Mouse (Mus musculus): ENCODE measurements around the gene Rcn1.

Gene Rcn1

DNA sequence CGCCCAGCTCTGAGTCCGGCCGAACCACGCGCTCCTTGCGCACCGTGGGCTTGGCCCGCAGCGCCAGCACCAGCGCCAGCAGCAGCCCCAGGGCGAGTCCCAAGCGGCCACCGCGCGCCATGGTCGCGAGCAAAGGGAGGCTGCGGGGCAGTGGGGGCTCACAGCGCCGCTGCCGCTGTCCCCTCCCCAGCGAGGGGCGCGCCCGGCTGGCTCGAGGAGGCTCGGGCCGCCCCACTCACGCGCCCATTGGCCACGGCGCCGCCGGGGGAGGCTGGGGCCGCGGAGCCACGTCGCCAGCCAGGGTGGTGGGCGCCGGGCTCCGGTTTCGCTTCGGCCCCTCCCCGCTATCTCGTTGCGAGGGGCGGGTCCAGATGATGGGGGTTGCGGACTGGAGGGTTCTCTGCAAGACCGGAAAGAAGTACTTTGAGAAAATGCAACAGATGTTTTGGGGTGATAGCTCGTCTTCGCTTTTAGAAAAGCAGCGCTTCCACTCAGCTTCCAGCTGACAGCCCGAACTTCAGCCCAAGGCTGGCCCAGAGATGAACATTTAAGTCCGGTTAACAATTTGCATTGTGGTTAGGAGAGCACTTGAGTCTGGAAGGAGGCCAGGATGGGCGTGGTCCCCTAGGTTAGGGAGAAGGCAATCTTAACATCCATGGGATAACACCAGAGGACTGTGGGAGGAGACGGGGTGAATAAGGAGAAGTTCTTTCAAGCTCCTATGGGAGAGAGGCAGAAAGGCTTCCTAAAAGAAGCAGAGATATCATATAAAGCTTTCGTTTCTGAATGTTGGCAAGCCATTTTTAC is at the start of gene Rcn1:
Rcn1 (minus strand) TSS at position 235 of the 807 bp plus-strand sequence.
- DNase-seq, result peak; percentile 99

DNA sequence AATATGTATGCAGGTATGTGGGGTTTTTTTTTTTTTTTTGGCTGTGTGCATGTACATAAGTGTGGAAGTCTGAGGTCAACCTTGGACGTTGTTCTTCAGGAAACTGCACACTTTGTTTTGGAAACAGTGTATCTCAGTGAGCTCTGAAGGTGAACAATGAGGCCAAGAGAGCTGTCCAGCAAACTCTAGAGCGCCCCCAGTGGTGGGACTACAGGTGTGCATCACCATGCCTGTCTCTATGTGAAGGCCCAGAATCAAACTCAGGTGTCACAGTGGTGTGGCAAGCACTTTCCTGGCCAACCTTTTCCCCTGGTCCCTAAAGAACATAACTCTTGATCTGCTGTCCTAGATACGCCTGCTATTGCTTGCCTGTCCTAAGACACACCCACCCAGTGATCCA is 45.0 kb upstream of the Rcn1 start:
- DNase-seq, result no peak

DNA sequence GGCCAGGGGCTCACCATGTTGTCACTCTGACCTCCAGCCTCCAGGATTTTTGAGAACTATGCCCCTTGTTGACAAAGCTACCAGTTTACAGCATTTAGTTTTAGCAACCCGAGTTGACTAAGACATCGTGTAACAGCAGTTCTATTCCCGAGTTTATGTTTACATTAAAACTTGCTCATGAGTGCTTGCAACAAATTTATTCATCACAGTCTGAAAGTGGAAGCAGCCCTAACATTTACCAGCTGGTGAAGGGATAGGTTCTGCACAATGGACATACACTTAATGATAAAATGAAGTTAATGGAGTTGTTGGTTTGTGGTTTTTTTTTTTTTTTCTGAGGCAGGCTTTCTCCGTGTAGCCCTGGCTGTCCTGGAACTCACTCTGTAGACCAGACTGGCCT is 39.9 kb upstream of the Rcn1 start:
- DNase-seq, result no peak

DNA sequence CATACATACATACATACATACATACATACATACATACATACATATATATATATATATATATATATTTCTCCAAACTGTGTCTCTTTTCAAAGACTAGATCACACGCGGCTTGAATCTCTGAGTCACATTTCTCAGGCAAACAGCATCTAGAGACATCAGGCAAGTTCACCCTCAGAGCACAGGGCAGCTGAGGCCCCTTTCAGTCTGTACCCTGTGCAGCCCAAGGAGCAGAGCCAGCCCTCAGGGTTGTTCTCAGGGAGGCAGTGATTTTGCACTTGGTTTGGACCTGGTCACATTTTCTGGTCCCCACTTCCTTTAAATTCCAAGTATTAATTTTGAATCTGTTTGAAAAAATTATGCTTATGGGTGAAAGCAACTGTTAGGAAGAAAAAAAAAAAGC is 39.4 kb upstream of the Rcn1 start:
- no peak for DNase-seq

DNA sequence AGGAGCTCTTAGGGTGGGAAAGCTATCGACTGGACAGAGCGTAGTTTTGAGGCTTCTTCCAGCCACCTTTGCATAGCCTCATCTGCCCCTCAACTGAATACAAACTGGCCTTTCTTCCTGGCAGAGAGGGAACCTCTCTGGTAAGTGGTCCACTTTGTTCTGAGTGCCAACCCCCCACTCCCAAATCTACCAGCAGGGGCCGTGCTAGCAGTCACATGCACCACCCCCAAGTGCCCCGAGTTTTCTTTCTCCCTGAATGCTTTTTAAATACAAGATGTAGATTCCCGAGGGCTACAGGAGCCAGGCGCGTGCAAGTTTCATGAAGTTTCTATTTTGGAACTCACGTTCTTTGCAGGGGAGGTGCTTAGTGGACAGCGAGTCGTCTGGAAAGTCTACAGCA is 33.8 kb upstream of the Rcn1 start:
- no peak for DNase-seq

DNA sequence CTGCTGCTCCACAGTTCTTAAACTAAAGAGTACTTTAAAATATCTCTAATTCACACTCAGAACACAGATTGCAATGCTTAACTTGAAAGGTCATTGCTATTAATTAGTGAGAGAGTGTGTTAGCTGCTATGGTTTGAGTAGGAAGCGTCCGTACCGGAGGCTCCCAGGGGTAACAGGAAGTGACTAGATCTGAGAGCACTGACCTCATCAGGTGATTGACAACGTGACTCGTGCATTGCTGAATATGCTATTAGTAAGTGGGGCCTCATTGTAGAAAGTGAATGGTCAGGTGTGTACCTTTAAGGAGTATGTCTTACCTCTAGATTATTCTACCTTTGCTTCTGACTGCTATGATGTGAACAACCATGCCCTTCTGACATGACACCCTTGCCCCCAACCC is 31.3 kb upstream of the Rcn1 start:
- no peak for DNase-seq

DNA sequence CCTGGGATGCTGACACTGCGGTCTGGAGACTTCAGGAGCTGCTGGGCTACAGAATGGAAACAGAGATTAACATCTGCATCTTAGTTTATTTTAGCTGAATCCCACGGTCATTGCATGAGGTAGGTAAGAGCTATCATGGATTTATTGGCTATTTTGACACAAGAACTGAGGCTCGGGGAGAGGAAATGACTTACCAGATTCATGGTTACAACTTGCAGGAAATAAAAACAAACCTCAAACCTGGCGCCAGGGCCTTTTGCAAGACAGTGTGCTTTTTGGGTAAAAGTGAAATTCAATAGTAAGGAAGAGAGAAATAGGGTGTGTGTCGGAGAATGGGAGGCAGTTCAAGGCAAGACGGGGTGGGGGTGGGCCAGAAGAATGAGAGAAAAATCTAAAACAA is 30.8 kb upstream of the Rcn1 start:
- DNase-seq, result no peak

DNA sequence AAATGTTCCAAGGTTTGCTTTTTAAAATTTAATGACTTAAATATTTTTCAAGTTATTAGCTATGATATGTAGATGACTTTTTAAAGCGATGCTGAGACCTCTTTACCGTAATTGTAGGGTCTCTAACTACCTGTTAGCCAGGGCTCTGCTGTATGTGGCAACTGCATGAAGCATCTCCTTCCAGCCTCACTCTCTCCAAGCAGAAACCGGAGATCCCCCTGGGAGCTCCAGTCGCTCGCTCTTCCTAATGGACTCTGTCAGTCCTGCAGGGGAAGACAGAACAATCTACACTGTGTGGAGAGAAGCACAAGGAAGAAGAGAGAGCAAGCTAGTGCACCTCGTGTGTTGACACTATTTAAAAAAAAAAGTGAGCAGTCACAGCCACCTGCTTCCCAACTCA is 29.3 kb upstream of the Rcn1 start:
- DNase-seq, result no peak

DNA sequence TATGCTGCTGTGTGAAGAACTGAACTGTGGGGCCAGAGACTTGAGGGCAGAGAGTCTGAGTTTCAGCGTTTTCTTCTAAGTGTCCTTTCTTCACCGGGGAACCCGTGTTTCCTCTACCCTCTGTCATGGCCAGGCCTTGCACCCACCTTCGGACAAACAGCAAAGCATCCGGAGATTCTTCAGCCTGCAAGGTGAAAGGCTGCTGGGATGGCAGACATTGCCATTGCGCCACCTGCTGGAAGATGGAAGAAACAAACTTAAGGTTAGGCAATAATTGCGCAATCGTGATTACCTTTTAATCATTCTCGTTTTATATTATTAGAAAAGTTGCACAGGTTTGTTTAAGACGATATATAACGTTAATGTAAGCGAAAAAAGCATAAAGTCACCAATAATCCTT is 28.9 kb upstream of the Rcn1 start:
- DNase-seq, result peak; percentile 89

DNA sequence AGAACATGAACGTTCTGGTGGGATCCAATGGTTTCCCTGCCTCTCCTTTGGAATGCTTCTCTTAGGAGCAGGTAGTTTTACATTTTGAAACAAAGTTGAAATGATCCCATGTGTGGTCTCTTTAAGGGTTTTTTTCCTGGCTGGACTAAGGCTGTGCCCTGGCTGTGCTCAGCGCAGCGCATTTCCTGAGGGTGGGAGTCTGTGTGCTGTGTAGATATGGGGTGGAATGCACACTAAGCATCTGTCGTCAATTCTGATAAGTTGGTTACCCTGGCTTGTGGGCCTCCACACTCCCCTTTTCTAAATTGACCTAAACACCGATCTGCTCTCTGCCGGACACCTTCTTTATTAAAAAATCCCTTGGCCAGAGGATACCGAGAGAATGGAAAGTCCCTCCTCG is 28.3 kb upstream of the Rcn1 start:
- DNase-seq, result no peak

DNA sequence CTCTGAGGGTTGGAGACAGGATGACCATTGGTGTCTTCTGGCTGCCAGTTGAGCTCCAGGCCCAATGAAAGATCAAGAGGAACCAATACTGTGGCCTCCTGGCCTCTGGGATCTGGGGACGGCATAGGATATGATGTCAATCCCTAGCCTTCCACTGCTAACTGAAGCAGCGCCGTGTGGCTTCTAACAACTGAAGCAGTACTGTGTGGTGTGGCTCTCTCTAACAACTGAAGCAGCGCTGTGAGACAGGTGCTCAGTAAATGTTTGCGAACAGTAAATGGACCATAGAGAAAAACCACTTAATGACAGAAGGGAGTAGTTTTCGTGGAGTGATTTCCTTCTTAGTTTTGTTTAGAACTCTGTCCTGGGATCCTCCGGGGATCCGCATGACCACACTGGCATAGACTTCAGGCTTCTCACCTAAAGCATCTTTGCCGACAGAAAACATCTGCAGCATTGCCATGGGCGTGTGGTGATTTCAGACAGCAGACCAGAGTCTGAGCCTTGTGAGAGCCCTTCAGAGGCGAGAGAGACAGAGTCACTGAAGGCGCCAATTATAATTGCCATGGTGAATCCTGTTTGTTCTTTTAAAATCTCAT is 19.6 kb upstream of the Rcn1 start:
- no peak for DNase-seq

DNA sequence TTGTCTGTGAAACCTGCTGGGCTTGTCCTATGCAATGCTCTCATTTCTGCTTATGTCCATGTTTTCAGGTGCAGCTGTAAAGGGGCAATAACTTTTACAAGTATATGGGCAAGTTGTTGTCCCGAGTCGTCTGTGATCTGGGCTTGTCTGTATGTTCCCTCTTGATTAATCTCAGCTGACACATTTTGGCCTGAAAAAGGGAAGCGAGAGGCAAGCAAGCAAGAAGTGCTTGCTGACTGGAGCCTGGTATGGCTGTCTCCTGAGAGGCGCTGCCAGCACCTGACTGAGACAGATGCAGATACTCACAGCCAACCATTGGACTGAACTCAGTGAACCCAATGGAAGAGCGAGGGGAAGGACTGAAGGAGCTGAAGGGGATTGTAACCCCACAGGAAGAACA is 18.5 kb upstream of the Rcn1 start:
- DNase-seq, result no peak

DNA sequence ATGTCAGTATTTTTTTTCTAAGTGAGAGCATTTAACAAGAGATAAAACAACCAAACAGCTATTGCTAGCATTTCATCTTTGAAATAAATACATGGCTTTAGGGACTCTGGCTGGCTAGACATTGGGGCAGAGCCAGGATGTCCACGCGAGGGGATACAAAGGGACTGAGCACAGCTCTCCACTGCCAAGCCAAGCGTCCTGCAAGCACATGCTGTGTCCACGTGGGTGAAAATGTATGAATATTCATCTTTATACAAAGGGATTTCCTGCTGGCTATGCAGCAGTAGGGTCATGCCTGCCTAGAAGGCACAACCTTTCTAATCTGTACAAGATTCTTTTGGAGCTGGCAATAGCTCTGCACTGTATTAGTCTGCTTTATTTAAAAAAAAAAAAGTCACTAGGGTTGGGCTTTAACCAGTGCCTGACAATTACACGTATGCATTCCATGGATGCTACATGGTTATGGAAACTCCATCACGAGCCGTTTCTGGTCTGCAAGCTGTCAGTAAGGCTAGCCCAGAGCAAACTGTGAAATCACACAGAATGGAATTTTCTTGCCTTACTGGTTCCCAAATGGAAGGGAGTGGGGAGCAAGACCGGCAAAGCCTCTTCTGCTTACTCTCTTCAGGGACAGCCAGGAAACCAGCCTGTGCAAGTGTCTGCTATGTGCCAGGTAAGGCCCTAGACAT is 17.7 kb upstream of the Rcn1 start:
- DNase-seq, result no peak

DNA sequence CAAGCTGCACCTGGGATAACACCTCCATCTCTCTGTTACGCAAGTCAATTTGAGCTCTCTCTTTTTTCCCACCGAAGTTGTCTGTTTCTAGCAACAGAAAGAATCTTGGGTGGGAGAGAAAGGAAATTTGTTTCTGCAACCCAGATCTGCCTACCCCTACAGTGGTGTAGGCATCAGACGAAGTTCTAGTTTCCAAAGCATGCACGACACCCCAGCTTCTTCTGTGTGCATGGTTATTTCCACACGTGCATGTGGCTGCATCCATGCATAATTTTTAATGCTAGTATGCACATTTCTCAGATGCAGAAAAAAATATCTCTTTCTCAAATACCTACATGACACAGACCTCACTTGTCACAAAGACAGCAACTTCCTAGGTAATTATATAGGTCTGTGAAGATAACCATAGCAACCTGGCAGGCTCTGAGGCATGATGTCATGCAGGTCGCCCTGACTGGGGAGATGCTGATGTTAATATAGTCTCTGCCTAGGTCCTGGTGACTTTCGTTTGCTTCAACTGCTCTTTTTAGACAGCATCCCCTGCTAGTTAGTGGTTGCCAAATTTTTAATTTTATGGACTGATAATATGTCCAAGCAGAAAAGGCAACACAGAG is 17.0 kb upstream of the Rcn1 start:
- no peak for DNase-seq

DNA sequence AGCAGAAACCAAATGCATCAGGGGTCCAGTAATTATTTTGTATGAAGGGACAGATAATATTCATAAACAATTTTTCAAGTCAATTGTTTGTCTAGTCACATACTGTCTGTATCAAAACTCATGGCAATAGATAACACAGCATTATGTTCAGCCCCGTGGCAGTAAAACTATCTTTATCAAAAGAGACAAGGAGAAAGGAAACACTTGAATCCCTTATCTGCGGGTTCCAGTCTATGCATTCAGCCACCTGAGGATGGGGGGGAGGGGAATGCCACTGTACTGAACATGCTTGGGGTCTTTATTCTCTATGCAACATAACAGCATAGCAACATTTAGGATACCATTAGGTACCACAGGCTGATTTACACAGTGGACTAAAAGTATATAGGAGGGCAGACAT is 15.2 kb upstream of the Rcn1 start:
- DNase-seq, result no peak

DNA sequence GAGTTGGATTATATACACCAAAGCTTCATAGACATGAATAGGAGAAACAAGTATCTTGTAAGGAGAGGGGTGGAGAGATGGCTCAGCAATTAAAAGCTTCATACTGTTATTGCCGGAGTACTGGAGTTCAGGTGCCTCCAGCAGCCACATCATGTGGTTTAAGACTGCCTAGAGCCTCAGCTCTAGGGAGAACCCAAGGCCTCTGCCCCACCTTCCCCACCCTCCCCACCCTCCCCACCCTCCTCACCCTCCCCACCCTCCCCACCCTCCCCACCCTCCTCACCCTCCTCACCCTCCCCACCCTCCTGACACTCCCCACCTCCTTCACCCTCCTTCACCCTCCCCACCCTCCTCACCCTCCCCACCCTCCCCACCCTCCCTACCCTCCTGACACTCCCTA is 10.1 kb upstream of the Rcn1 start:
- DNase-seq, result no peak

DNA sequence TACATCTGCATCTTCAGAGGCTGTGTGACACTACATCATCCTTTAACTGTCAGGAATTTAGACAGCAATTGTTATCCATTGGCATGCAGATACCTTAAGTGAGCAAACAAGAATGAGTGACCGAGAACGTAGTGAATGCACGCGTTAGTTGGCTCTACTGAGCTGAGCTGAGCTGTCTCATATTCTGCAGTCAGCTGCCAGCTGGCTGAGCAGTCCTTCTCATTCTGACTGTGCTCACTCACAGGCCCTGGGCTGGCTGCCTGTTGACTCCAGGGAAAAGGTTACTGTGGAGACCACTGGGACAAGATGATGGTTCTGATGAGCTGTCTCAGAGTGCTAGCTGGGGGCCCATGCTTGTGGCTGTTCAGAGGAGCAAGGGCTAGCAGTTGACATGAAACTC is 9.4 kb upstream of the Rcn1 start:
- peak; percentile 97 for DNase-seq

DNA sequence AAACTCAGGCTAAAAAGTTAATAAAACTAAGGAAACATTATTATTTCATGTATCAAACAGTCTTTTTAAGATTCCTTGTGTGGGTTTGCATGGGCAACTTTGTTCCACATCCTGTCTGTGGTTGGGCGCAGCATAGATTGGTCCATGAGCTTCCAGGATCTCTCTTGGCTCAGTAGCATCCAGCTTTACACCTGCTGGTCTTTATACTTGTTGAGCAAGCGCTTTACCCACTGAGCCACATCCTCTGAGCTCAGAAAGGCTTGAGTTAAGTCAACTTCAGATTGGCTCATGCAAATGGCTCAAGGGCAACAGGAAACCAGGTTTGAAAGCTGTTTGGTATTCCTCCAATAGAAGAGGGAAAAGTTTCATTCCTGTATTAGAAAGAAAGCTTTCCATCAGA is 3.1 kb upstream of the Rcn1 start:
- DNase-seq, result no peak

DNA sequence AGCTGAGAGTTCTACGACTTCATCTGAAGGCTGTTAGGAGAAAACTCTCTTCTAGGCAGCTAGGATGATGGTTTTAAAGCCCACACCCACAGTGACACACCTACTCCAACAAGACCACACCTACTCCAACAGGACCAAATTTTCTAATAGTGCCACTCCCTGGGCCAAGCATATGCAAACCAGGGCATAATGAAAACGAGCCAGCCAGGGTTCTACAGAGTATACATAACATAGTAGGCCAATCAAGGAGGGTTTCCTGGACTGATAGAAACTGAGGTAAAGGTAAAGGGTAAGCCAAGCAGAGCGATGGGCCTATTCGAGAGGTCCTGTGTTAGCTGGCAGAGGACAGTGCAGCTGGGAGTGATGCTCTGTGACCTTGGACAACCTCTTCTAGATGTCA is 1.4 kb upstream of the Rcn1 start:
- DNase-seq, result peak; percentile 83

DNA sequence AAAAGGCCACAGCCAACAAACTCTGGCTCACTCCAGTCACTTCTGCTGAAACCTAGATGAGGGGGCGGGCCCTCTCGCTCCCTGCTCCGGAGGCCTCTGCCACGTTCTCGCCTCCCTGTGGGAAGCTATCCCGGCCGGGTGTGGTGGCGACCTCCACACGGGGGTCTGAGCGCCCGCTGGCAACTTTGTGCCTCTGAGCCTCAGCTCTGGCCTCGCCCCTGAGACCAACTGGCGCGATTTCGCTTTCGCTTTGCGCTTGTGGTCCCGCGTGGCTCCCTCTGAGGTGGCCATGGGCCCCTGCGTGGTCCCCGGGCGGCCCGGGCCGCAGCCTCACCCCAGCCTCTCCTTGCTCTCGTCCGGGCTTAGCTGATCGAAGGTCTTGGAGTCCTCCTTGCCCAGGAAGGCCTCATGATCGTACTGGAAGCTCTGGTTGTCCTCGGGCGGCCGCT is 459 bp downstream of the Rcn1 start:
- DNase-seq, result peak; percentile 97

DNA sequence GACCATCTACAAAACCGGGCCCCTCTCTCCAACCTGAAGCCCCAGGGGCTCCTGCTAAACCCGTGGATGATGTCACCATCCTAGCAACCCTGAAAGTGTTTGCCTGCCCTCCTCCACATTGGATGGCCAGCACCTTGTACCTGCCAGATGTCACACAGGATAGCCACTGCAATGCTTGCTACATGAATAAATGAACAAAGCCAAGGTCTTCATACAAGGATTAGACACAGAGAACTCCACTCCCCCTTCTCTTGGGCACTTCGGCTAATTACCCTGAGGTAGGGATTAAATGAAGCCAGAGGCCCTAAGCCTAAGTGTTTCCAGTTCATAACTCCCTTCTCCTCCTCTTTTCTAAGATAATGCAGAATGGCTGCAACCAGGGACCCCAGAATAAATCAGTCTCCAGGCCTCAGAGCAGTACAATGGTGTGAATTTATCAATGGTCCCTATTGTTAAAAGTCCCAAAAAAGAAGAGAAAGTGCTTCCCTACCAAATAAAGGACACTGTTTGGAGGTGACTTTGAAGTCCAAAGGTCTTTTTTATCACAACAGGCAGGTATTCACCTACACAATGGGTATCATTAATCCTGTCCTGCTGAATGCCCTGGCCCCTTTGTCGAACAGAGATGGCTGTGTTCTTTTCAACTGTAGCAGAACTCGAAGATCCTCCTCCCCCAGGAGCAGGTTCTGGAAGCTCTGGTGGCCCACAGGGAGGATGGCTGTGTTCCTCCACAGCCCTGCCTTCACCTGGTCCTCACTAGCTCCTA is 1.5 kb downstream of the Rcn1 start:
- peak; percentile 86 for DNase-seq

DNA sequence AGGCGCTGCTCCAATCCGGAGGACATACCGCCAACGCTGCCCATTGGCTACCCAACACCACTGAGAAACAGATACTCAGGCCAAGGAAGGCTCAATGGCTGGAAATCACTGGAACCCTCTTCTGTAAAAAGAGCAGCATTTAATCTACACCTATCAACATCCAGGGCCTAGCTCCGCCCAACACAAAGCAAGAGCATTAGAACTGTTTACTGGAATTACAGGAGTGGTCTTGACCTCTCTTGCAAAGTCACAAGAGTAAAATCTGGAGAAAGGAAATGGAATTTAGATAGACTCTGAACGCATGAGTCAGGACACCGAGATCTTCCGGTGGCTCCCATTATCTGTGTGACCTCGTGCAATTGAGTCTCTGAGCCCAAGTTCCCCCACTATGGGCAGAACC is 3.1 kb downstream of the Rcn1 start:
- DNase-seq, result peak; percentile 69

DNA sequence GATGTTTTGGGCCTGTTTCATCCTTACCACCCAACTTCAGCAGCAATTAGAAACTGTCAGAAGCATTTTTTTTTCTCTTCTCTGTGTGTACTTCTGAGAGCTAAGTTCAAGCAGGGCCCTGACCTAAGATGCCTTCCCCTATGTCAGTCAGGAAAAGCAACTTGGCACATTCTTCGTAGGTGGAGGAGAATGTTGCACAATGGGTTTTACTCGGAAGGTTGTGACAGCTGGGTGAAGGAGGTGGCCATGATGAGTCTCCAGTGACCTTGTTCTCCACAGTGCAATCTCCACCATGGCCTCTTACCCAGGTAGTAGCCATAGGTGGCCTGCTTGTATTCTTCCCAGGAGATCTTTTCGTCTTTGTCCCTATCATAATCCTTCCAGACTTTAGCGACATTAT is 4.7 kb downstream of the Rcn1 start:
- DNase-seq, result peak; percentile 54

All from heart, adult 11 months (tissue).